Mouse (Mus musculus) limb, embryonic 14.5 days (tissue): Measurements from ENCODE around the gene Cbarp. TPM values are rescaled to one million over a fixed set of nuclear protein-coding genes. Genes with fewer than 3 reads are reported as not detected.

Experiments used
- ATAC-seq: fragments of 200-750 bp; cut with Nextera tagmentation; 2 replicates; pipeline ENCODE4 v1.8.0; 2017; ENCODE audit warnings: low read depth, moderate number of reproducible peaks, moderate TSS enrichment; ENCODE audit not compliant: low FRiP score
- DNase-seq: peaks from one replicate; pipeline ENCODE4 v3.0.0-alpha.2; 2015; ENCODE audit warnings: low spot score
- H3K27ac ChIP-seq: fragments of 300-500 bp; sonication (generic); replicated peaks from 2 replicates; pipeline ENCODE4 v1.5.1; 2014; ENCODE audit warnings: low read depth, mild to moderate bottlenecking, low read length, moderate library complexity, mixed read lengths
- H3K27me3 ChIP-seq: fragments of 300-500 bp; sonication (generic); 2 replicates; pipeline ENCODE4 v1.6.1; 2014; ENCODE audit warnings: low read length, mixed read lengths; ENCODE audit not compliant: control insufficient read depth, insufficient read depth
- H3K36me3 ChIP-seq: fragments of 300-500 bp; sonication (generic); 2 replicates; pipeline ENCODE4 v1.6.1; 2014; ENCODE audit warnings: mild to moderate bottlenecking, low read length, moderate library complexity, mixed read lengths; ENCODE audit not compliant: control insufficient read depth, insufficient read depth
- H3K4me1 ChIP-seq: fragments of 300-500 bp; sonication (generic); 2 replicates; pipeline ENCODE4 v1.6.1; 2014; ENCODE audit warnings: antibody characterized with exemption, low read length, mixed read lengths; ENCODE audit not compliant: control insufficient read depth, insufficient read depth
- H3K4me2 ChIP-seq: fragments of 300-500 bp; sonication (generic); replicated peaks from 2 replicates; pipeline ENCODE4 v1.6.1; 2014; ENCODE audit warnings: low read depth, mild to moderate bottlenecking, low read length, moderate library complexity; ENCODE audit not compliant: severe bottlenecking
- H3K4me3 ChIP-seq: fragments of 300-500 bp; sonication (generic); replicated peaks from 2 replicates; pipeline ENCODE4 v1.5.1; 2014; ENCODE audit warnings: low read length
- H3K9ac ChIP-seq: fragments of 300-500 bp; sonication (generic); 2 replicates; pipeline ENCODE4 v1.6.1; 2014; ENCODE audit warnings: mild to moderate bottlenecking, low read depth, low read length, moderate library complexity; ENCODE audit not compliant: severe bottlenecking
- H3K9me3 ChIP-seq: fragments of 300-500 bp; sonication (generic); 2 replicates; pipeline ENCODE4 v1.6.1; 2016; ENCODE audit warnings: low read length; ENCODE audit not compliant: control insufficient read depth
- POLR2A ChIP-seq: fragments of 200-500 bp; IDR thresholded peaks from 2 replicates; pipeline ENCODE4 v1.8.0; 2012; ENCODE audit warnings: inconsistent platforms, mild to moderate bottlenecking, moderate library complexity, borderline replicate concordance; ENCODE audit not compliant: insufficient read depth, insufficient read length; ENCODE audit errors: extremely low read depth
- WGBS: fragments of 180-500 bp; shearing (Covaris S2); extraction: QIAGEN DNeasy Blood & Tissue Kit; methylation state at CpG from one replicate; pipeline ENCODE4 v1.1.7; 2014; 5-methylcytosine and 5-hydroxymethylcytosine counted together
- polyA plus RNA-seq, 2 experiments: library from polyadenylated mRNA; depleted of rRNA in 1 of 2; stranded (reverse) in 1 of 2; unstranded in 1 of 2; fragments of >200 nt; fragmentation: Nextera tagmentation in 1 of 2; extraction: Ambion mirVana in 1 of 2; gene quantifications; 2 replicates each; pipeline versions ENCODE4 v1.2.1 to v1.2.3; 2012 to 2014

Cbarp gene
- polyA plus RNA-seq, 2 experiments: 9.3 to 28.9 TPM

GRCm38 (mm10) chr10:80182547-80182946 is 41.9 kb upstream of the Cbarp start:
- WGBS: 94% methylated on average over 7 of the region's 7 CpGs
- ATAC-seq: no peak
- TF ChIP-seq POLR2A: no peak

GRCm38 (mm10) chr10:80180823-80181222 is 40.2 kb upstream of the Cbarp start:
- 22% methylated on average over 5 of the region's 5 CpGs for WGBS
- no peak for TF ChIP-seq POLR2A
- H3K4me1 ChIP-seq: peaks cover 17% of the 10 kb centered on the region
- no peaks in the 10 kb centered on the region for H3K27me3 ChIP-seq
- ATAC-seq: no peak
- H3K4me2 ChIP-seq: peak overlapping the region; percentile 91
- DNase-seq: no peak
- no peak overlapping the region for H3K27ac ChIP-seq
- H3K36me3 ChIP-seq: 0 out of 2 replicates have a peak, but pooled peaks cover 15% of the 10 kb centered on the region
- H3K4me3 ChIP-seq: peak overlapping the region; percentile 81
- H3K9ac ChIP-seq: peak overlapping the region; percentile 94
- no peaks in the 10 kb centered on the region for H3K9me3 ChIP-seq

More at GRCm38 (mm10) chr10:80182547-80182946, 41.9 kb upstream of the Cbarp start:
- Histone ChIP-seq H3K4me3 (no peak overlapping the region), H3K9me3 (no peaks in the 10 kb centered on the region), H3K27me3 (no peaks in the 10 kb centered on the region), H3K4me1 (peaks cover 17% of the 10 kb centered on the region), H3K4me2 (no peak overlapping the region), H3K36me3 (peaks cover 27% of the 10 kb centered on the region), H3K9ac (no peak overlapping the region), H3K27ac (no peak overlapping the region)
- DNase-seq: no peak

- Histone ChIP-seq H3K9ac (peak overlapping the region; percentile 94), H3K4me2 (peak overlapping the region; percentile 91), H3K9me3 (no peaks in the 10 kb centered on the region), H3K4me3 (peak overlapping the region; percentile 81), H3K36me3 (0 out of 2 replicates have a peak, but pooled peaks cover 15% of the 10 kb centered on the region), H3K4me1 (peaks cover 17% of the 10 kb centered on the region), H3K27me3 (no peaks in the 10 kb centered on the region), H3K27ac (no peak overlapping the region)
- TF ChIP-seq POLR2A: no peak
- no peak for ATAC-seq
- WGBS: 28% methylated on average over 6 of the region's 6 CpGs
- DNase-seq: no peak
These were observed 39.7 kb upstream of the Cbarp start for GRCm38 (mm10) chr10:80180288-80180687.

- H3K4me3 ChIP-seq: peak within 1 kb of the TSS; percentile 81
- no peak for TF ChIP-seq POLR2A
- 5% methylated on average over 35 of the region's 106 CpGs for WGBS
- H3K4me2 ChIP-seq: peak within 1 kb of the TSS; percentile 91
- H3K27me3 ChIP-seq: no peaks in the 10 kb centered on the region
- peak; percentile 63 for DNase-seq
- peak; percentile 80 for ATAC-seq
- H3K9me3 ChIP-seq: no peaks in the 10 kb centered on the region
- H3K9ac ChIP-seq: peak within 1 kb of the TSS; percentile 94
- H3K4me1 ChIP-seq: peaks cover 17% of the 10 kb centered on the region
- H3K27ac ChIP-seq: peak within 1 kb of the TSS; percentile 74
- H3K36me3 ChIP-seq: 0 out of 2 replicates have a peak, but pooled peaks cover 15% of the 10 kb centered on the region
These were observed 38.7 kb upstream of the Cbarp start, which contains the start of gene Efna2 for GRCm38 (mm10) chr10:80179068-80180051. Gene Efna2, plus strand, starts transcription at chr10:80179482.

GRCm38 (mm10) chr10:80177441-80178279 is 37.0 kb upstream of the Cbarp start:
- 76% methylated on average over 7 of the region's 7 CpGs for WGBS
- Histone ChIP-seq H3K36me3 (0 out of 2 replicates have a peak, but pooled peaks cover 7% of the 10 kb centered on the region), H3K4me3 (no peak overlapping the region), H3K27me3 (no peaks in the 10 kb centered on the region), H3K9me3 (no peaks in the 10 kb centered on the region), H3K27ac (no peak overlapping the region), H3K4me2 (no peak overlapping the region), H3K4me1 (peaks cover 19% of the 10 kb centered on the region), H3K9ac (no peak overlapping the region)
- no peak for ATAC-seq
- no peak for TF ChIP-seq POLR2A
- no peak for DNase-seq
